Mouse (Mus musculus) Muller cell, postnatal 12 days (primary cell): ENCODE results near the gene C1s1.
"Not testable (repeated sequence)": the region's sequence is repeated elsewhere in the genome, so short reads cannot be mapped to it uniquely, and the experiment has no call there.

ENCODE experiments used
- DNase-seq: peaks from one replicate; pipeline ENCODE4 v3.0.0-alpha.2; 2015; ENCODE audit errors: inconsistent ontology term

The C1s1 gene

DNA sequence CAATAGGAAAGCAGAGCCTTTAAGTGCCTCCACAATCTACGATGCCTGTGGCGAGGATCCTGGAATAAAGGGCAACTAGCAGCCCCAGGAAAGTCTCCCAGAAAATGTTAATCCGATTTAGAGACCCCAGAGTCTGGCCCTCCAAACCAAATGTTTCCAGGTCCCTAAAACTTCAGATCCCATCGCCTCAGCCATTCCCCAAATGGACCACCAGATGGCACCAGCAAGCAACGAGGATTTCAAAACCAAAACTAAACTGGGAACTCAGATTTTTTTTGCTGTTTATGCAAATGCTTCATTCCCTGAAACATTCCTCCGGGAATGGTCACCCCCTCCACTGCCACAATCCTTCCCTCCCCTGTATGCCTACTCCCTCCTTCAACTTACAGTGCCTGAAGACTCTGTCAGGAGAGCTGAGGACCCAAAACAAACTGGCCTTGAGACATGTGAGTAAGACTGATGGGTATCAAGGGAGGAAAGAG is 29.8 kb downstream of the C1s1 start, which contains the start of gene C1ra:
Gene C1ra, plus strand, starts transcription at position 51 of the 482 bp plus-strand sequence.
- peak; percentile 72 for DNase-seq

DNA sequence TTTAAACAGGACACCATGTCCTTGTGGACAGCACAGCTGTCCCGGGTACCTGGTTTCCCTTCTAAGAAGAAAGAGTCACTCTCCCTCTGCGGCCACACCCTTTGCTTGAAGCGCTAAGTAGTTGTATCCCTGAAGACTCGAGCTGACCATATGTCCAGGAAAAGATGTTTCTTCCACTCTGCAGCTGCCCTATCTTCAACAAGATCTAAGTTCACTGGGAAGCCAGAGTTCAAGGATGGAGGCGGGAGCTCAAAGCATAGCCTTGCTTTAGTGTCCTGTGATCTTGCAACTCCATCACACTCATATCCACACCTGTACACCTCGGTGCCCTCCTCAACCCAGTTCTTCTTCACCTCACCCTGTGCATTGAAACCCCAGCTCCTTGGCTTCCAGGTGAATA is 30.2 kb downstream of the C1s1 start:
- DNase-seq = no peak

DNA sequence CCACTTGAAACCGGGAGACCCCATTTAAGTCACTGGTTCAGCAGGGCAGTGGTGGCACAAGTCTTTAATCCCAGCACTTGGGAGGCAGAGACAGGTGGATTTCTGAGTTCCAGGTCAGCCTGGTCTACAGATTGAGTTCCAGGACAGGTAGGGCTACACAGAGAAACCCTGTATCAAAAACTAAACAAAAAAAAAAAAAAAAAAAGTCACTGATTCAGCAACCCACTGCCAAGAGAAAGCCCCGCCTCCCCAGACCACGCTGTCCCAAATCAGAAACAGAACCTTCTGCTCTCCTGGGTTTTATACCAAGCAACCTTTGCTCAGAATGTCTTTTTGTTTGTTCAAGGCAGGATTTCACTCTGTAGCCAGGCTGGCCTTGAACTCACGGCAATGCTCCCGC is 33.0 kb downstream of the C1s1 start:
- DNase-seq = not testable (repeated sequence)

DNA sequence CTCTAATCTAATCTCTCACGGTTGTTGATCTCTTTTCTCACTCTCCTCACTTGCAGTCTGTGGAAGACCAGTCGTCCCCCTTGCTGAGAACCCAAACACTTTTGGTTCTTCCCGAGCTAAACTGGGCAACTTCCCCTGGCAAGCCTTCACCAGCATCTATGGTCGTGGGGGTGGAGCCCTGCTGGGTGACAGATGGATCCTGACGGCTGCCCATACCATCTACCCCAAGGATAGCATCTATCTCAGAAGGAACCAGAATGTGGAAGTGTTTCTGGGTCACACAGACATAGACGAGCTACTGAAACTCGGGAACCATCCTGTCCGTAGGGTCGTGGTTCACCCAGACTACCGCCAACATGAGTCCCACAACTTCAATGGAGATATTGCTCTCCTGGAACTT is 33.9 kb downstream of the C1s1 start:
- DNase-seq = no peak

DNA sequence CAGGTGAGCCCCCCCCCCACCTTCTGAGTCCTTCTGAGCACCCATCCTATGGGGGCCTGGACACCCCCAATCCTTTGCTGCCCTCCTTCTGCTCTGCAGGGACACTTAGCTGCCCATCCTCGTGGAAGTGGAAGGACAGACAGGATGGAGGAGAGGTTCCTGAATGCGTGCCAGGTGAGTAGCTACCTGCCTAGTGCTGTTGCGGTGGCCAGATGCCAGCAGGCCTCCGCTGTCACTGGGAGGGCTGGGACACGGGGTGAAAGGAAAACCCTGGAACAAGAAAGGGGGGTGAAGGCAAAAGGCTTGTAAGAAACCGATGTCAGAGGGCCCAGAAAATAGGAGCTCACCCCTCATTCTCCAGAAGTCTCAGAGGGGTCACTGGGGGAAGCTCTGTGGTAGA is 35.2 kb downstream of the C1s1 start:
- DNase-seq = no peak

DNA sequence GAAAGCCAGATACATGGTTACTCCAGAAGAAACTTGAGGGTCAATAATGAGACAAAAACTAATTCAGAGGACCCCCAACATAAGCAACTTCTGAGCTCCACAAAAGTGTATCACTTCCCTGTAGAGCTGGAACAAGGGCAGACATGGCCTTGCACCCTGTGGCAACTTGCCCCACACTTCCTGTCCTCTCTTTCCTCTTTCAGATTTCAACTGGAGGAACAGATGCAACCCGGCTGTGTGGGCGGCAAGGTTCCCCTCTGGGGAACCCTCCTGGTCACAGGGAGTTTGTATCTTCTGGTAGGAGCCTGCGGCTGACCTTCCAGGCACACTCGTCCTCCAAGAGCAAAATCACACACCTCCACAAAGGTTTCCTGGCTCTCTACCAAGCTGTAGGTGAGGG is 37.1 kb downstream of the C1s1 start:
- DNase-seq = no peak

DNA sequence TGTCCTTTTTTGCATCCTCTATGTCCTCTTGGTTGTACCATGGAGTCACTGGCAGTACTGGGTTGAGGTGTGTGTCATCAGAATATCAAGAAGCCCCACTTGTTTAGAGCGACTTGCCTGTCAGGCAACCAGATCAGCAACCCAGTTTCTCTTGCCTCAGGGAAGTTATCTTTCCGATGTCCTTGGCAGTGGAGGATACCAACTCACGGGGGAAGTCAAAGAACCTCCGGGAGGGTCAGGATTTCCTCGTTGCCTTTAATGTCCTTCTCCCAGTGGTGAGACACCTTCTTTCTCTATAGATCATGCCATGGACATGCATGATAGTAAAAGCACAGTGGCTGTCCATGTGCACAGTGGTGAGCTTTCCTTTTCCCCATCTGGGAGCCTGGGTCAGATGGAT is 40.1 kb downstream of the C1s1 start:
- DNase-seq = no peak

DNA sequence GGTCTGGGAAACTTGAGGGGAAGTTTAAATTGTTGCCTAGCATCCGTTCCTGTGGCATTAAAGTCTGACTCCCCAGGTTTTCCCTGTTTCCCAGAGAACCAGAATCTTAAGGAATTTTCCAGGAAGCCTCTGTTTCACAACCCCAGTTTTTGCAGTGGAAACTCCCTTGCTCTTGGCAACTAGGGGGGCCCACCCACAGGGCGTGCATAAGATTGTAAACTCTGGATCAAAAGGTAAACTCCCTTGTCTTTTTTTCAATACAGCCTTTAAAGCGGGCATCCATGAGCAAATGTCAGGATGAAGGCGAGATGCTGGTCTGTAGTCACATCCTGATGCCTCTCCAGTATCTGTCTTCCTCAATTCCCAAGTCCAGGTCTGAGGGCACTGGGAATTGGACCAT is 40.7 kb downstream of the C1s1 start:
- DNase-seq = no peak

DNA sequence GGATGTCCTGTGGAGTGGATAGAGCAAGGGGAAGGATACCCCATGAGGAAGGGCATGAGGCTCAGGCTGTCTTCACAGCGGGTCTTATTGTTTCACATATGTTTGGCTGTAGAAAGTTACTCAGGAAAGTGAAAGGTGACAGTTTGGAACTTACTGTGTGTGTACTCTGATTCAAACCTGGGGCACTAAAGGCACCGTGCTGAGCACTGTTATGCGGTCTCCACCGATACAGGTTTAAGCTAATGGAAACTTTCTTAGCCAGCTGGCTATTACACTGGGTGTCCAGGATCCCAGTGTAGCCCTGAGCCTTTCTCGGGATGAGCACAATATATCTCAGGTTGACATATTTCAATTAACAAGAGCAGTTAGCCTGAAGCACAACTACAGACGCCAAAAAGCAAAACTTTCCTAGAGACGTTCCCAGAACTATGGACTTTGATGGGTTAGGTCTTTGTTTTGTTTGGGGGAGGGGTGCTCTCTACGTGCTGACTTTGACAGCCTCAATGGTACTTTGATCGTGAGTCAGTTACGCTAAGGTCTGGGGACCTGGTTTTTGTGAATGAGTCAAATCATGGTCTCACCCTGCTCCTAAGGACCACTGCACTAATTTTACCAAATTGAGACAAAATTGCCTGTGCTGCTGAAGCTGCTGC is 42.1 kb downstream of the C1s1 start:
- DNase-seq = no peak

DNA sequence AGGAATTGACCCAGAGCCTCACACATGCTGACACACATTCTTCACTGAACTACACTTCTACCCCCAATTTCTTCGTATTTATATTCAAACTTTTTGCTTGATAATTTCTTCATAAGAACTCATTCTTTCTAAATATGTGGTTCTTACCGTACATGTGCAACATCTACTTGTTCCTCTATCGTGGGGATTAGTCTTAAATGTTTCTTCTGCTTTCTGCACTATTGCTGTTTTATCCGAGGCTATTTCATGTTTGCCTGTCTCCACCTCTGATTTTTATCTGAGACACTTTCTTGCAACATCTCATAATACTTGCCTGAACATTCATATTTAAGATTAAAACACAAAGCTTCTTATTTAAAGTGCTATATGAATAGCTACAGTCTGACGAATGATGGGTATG is 46.1 kb downstream of the C1s1 start:
- DNase-seq = no peak

DNA sequence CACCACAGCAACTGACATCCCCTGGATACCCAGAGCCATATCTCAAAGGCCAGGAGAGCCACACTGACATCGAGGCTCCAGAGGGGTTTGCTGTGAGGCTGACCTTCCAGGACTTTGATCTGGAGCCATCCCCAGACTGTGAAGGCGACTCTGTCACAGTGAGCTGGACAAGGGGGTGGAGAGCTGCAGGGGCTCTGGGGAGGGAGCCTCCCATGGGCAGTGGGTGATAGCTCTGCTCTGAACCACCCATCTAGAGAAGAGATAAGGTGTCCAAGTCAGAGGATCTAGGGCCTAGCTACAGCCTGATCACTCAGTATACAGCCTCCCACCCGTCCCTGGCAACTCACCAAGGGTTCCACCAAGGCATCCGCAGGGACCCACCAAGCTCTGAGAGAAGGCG is 48.3 kb downstream of the C1s1 start:
- DNase-seq = no peak

DNA sequence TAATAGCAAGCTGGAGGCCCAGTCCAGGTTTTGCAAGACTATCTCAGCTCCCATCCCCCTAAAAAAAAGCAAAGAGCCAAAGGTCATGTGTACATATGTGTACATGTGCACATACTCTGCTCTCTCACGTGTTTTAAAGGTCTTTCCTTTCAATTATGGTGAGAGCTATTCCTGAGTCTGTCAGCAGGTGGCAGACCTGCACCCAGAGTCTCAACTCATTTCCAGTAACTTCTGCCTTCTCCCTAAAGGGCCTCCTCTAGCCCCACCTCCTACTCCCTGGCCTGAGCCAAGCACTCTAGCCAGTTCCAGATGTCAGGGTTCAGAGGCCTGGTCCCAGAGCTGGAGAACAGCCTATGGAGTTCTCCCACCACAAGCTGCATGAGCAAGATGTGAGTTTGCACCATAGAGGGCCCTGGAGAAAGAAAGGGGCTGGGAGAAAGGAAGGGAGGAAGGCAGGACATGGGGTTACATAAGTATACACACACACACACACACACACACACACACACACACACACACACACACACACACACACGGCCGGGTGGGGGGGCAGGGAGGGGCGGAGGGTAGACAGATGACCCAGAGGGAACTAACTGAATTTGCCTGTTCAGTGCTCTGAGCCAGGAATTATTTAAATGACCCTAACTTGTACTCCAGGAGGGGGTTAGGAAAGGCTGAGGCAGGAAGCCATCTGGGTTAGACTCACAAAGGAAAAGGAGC is 49.2 kb downstream of the C1s1 start, which contains the start of gene C1rl:
Gene C1rl, plus strand, starts transcription at position 272 of the 720 bp plus-strand sequence.
- peak; percentile 64 for DNase-seq

DNA sequence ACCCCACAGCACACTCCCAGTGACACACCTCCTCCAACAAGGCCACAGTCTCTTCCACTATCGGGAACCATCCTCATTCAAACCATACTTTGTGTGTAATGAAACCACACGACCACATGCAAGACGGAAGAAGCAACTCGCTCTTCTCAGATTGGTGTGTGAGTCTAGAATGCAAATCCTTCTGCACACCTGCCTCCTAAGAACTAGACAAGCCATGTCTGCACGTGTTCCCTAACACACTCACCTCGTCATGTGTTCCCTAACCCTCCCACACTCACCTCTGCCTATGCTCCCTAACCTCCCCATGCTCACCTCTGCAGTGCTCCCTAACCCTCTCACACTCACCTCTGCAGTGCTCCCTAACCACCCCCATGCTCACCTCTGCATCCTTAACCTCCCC is 50.7 kb downstream of the C1s1 start:
- no peak for DNase-seq

DNA sequence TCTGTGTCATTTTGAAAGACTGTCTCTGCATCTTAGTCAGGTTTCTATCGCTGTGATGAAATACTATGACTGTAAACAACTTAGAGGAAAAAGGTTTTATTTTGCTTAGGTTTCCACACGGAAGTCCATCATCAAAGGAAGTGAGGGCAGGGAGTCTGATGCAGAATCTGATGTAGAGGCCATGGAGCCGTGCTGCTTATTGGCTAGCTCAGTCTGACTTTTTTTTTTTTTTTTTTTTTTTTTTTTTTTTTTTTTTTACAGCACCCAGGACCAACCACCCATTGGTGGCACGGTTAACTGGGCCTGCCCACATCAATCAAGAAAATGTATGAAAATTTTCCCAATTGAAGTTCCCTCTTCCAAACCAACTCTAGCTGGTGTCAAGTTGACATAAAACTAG is 53.2 kb downstream of the C1s1 start:
- no peak for DNase-seq

DNA sequence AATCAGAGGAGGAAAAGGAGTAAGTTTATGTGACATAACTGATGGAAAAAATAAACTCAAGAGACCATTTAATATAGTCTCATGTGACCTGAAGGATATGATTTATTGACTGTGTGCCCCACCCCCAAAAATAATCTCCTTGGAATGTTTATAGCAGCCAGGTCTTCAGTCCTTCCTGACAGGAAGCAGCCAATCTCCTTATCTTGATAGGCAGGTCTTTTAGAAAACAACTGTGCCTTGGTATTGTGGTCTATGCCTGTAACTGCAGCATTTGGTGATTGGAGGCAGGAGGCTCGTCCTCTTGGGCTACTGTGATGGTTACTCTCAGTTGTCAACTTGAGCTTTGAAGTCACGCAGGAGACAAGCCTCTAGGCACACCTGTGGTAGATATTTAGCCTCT is 54.6 kb downstream of the C1s1 start:
- no peak for DNase-seq

DNA sequence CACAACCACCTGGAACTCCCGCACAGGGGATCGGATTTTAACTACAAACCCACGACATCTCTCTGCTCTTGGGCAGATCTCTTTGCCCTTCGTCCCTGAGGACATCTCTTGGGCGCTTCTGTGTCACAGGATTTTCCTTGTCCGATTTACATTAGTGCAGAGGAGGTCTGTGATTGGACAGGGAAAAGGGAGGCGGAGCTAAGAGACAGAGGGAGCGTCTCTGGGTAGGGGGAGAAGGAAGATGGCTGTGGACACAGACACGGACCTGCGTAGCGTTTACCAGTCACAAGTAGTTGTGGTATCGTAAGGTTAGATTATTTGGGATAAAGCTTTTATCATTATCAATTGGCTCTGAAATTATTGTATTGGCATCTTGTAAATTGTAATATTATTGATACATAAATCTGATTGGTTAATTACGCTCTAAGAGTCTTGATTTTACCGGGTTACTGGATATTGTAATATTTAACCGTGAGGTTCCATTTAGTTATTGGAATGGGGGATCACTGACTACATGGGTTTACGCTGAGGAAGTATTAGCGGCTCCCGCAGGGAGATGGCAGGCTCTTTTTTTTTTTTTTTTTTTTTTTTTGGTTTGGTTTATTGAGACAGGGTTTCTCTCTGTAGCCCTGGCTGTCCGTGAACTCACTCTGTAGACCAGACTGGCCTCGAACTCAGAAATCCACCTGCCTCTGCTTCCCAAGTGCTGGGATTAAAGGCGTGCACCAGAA is 56.6 kb downstream of the C1s1 start:
- DNase-seq = no peak

DNA sequence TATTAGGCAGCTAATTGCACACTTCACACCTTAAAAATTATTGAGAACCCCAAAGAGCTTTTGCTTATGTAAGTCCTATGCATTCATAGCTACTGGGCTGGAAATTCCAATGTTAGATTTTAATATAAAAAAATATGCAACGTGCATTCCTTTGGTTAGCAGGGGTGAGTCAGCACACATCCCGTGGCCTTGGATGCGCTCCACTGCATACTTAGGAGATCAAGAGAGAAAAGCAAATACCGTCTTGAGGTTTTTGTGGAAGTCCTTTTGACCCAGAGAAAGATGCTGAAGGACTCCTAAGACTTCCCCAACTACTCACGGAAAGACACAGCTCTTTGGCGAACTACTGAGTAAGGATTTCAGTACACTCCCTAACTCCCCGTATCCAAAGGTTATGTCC is 57.3 kb downstream of the C1s1 start:
- DNase-seq = peak; percentile 70

DNA sequence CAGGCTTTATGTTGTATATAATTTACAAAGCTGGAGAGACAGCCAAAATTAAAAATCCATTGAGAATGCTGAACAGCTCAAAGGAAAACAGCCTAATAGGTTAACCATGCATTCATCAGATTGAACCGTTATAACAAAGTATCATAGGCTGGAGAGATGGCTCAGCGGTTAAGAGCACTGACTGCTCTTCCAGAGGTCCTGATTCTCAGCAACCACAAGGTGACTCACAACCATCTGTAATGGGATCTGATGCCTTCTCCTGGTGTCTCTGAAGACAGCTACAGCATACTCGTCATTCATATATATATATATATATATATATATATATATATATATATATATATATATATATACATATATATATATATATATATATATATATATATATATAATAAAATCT is 58.3 kb downstream of the C1s1 start:
- DNase-seq = not testable (repeated sequence)

DNA sequence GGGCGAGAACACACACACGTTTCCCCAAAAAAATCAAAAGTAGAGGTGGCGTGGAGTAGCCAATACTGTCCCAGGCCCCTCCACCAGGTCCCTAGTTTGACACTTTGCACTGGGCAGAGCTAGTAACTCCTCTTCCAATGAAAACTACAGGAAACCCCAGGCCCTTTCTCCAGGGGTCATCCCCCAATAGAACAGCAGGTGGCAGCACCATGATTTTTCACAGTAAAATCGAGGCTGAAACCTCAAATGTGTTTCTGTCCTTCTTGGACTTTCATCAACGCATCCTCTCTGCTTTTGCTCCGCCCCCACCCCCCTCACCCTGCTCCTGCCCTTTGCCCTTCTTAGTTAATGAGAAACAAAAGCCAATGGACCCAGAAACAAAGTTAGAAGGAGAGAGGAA is 60.6 kb downstream of the C1s1 start:
- peak; percentile 52 for DNase-seq
